Mouse (Mus musculus) ES-Bruce4 (cell line): ENCODE measurements around the gene Klk1b4. TPM values are rescaled to one million over a fixed set of nuclear protein-coding genes. Genes with fewer than 3 reads are reported as not detected.
"Not testable (repeated sequence)": the region's sequence is repeated elsewhere in the genome, so short reads cannot be mapped to it uniquely, and the experiment has no call there.

Experiments
- H3K27ac ChIP-seq: 2 replicates; pipeline ENCODE4 v1.5.1; 2012; ENCODE audit warnings: low read length, inconsistent platforms; ENCODE audit not compliant: insufficient read depth
- H3K27me3 ChIP-seq: 2 replicates; pipeline ENCODE4 v1.6.1; 2012; ENCODE audit warnings: mild to moderate bottlenecking, low read length, inconsistent platforms; ENCODE audit not compliant: control insufficient read depth, poor library complexity, insufficient read depth, severe bottlenecking
- H3K36me3 ChIP-seq: 2 replicates; pipeline ENCODE4 v1.6.1; 2012; ENCODE audit warnings: inconsistent platforms, mild to moderate bottlenecking, low read length, moderate library complexity; ENCODE audit not compliant: control insufficient read depth, poor library complexity, insufficient read depth, severe bottlenecking
- H3K4me1 ChIP-seq: one replicate; pipeline ENCODE4 v1.8.1; 2011; ENCODE audit warnings: low read length; ENCODE audit not compliant: control insufficient read depth, insufficient read depth
- H3K4me3 ChIP-seq: 2 replicates; pipeline ENCODE4 v1.5.1; 2011; ENCODE audit warnings: low read depth, mild to moderate bottlenecking, low read length
- H3K9ac ChIP-seq: 2 replicates; pipeline ENCODE4 v1.6.1; 2012; ENCODE audit warnings: low read depth, mild to moderate bottlenecking, inconsistent platforms; ENCODE audit not compliant: poor library complexity, severe bottlenecking
- H3K9me3 ChIP-seq: replicated peaks from 2 replicates; pipeline ENCODE4 v1.6.1; 2012; ENCODE audit warnings: mild to moderate bottlenecking, low read length, inconsistent platforms; ENCODE audit not compliant: control insufficient read depth, poor library complexity, insufficient read depth, severe bottlenecking
- CTCF ChIP-seq: IDR thresholded peaks from one replicate; pipeline ENCODE4 v1.8.1; 2011; ENCODE audit warnings: low read depth, low read length
- EP300 ChIP-seq: IDR thresholded peaks from 2 replicates; pipeline ENCODE4 v1.6.1; 2011; ENCODE audit warnings: low read depth, low read length; ENCODE audit not compliant: insufficient read depth
- POLR2A ChIP-seq: IDR thresholded peaks from one replicate; pipeline ENCODE4 v1.8.1; 2011; ENCODE audit warnings: low read length; ENCODE audit not compliant: insufficient read depth
- polyA plus RNA-seq: library from polyadenylated mRNA; stranded (reverse); fragments of >200 nt; gene quantifications from 2 replicates; pipeline ENCODE4 v1.2.4, GENCODE M21; 2011; ENCODE audit warnings: low read depth; ENCODE audit not compliant: missing spikeins, insufficient read depth, insufficient read length

Klk1b4 gene
- polyA plus RNA-seq, 1 experiment = not detected

GRCm38 (mm10) chr7:44241163-44241562, 33.9 kb downstream of the Klk1b4 start:
- Histone ChIP-seq H3K27me3 (no peaks in the 10 kb centered on the region), H3K36me3 (no peaks in the 10 kb centered on the region), H3K4me1 (no peaks in the 10 kb centered on the region), H3K9ac (no peak overlapping the region), H3K9me3 (no peaks in the 10 kb centered on the region), H3K4me3 (no peak overlapping the region), H3K27ac (no peak overlapping the region)
- TF ChIP-seq POLR2A (no peak), EP300 (no peak)

- Histone ChIP-seq H3K9me3 (no peaks in the 10 kb centered on the region), H3K4me3 (no peak overlapping the region), H3K27ac (no peak overlapping the region), H3K4me1 (no peaks in the 10 kb centered on the region), H3K36me3 (peaks cover 16% of the 10 kb centered on the region), H3K9ac (no peak overlapping the region), H3K27me3 (no peaks in the 10 kb centered on the region)
- TF ChIP-seq CTCF (no peak), POLR2A (no peak), EP300 (no peak)
These were observed 36.8 kb downstream of the Klk1b4 start for GRCm38 (mm10) chr7:44244080-44244479.

GRCm38 (mm10) chr7:44246055-44246983, 39.1 kb downstream of the Klk1b4 start, which contains the start of the genes 1700028J19Rik and 2410002F23Rik:
Gene 1700028J19Rik, minus strand, starts transcription at chr7:44246695.
Gene 2410002F23Rik, plus strand, starts transcription at chr7:44246722.
- Histone ChIP-seq H3K9ac (peak within 1 kb of the TSS; percentile 65), H3K36me3 (peaks cover 35% of the 10 kb centered on the region), H3K27me3 (no peaks in the 10 kb centered on the region), H3K4me3 (peak within 1 kb of the TSS; percentile 72), H3K4me1 (no peaks in the 10 kb centered on the region), H3K9me3 (no peaks in the 10 kb centered on the region), H3K27ac (peak within 1 kb of the TSS; percentile 31)
- TF ChIP-seq CTCF (no peak), POLR2A (peak; percentile 99), EP300 (no peak)

- Histone ChIP-seq H3K9me3 (no peaks in the 10 kb centered on the region), H3K27me3 (no peaks in the 10 kb centered on the region), H3K9ac (peak overlapping the region; percentile 65), H3K36me3 (peaks cover 39% of the 10 kb centered on the region), H3K27ac (peak overlapping the region; percentile 3; the same call in 1 of the 2 replicates), H3K4me3 (peak overlapping the region; percentile 72), H3K4me1 (no peaks in the 10 kb centered on the region)
- TF ChIP-seq POLR2A (no peak), EP300 (no peak), CTCF (no peak)
These were observed 39.8 kb downstream of the Klk1b4 start for GRCm38 (mm10) chr7:44246984-44247470.

GRCm38 (mm10) chr7:44247971-44248370, 40.7 kb downstream of the Klk1b4 start:
- Histone ChIP-seq H3K4me1 (no peaks in the 10 kb centered on the region), H3K4me3 (no peak overlapping the region), H3K9ac (peak overlapping the region; percentile 65), H3K27ac (no peak overlapping the region), H3K9me3 (no peaks in the 10 kb centered on the region), H3K27me3 (no peaks in the 10 kb centered on the region), H3K36me3 (peaks cover 43% of the 10 kb centered on the region)
- TF ChIP-seq EP300 (no peak), POLR2A (no peak), CTCF (no peak)

GRCm38 (mm10) chr7:44249248-44249647, 42.0 kb downstream of the Klk1b4 start:
- Histone ChIP-seq H3K4me3 (no peak overlapping the region), H3K4me1 (no peaks in the 10 kb centered on the region), H3K27me3 (no peaks in the 10 kb centered on the region), H3K36me3 (peaks cover 43% of the 10 kb centered on the region), H3K9me3 (no peaks in the 10 kb centered on the region), H3K9ac (no peak overlapping the region), H3K27ac (no peak overlapping the region)
- no peak for TF ChIP-seq CTCF
- TF ChIP-seq POLR2A = no peak
- no peak for TF ChIP-seq EP300

- H3K4me3 ChIP-seq, H3K27me3 ChIP-seq, H3K9ac ChIP-seq, H3K27ac ChIP-seq, H3K4me1 ChIP-seq, H3K9me3 ChIP-seq: not testable (repeated sequence)
- H3K36me3 ChIP-seq = peaks cover 43% of the 10 kb centered on the region
These were observed 43.6 kb downstream of the Klk1b4 start for GRCm38 (mm10) chr7:44250732-44251275.
